Mouse (Mus musculus) embryonic facial prominence, embryonic 11.5 days (tissue): Measurements from ENCODE around the gene Ugt1a5. TPM values are rescaled to one million over a fixed set of nuclear protein-coding genes. Genes with fewer than 3 reads are reported as not detected.

ENCODE experiments used
- ATAC-seq: fragments of 200-750 bp; cut with Nextera tagmentation; replicated peaks from 2 replicates; pipeline ENCODE4 v1.8.0; 2017; ENCODE audit warnings: low read depth; ENCODE audit not compliant: insufficient number of reproducible peaks, low FRiP score, low TSS enrichment
- DNase-seq: peaks from one replicate; pipeline ENCODE4 v3.0.0-alpha.2; 2015; ENCODE audit warnings: low spot score
- H3K27ac ChIP-seq: fragments of 300-500 bp; sonication (generic); replicated peaks from 2 replicates; pipeline ENCODE4 v1.5.1; 2014; ENCODE audit warnings: mild to moderate bottlenecking, low read depth, low read length, control low read depth
- H3K27me3 ChIP-seq: fragments of 300-500 bp; sonication (generic); 2 replicates; pipeline ENCODE4 v1.6.1; 2014; ENCODE audit warnings: mild to moderate bottlenecking, low read length, moderate library complexity, mixed read lengths; ENCODE audit not compliant: control insufficient read depth, insufficient read depth
- H3K36me3 ChIP-seq: fragments of 300-500 bp; sonication (generic); replicated peaks from 2 replicates; pipeline ENCODE4 v1.6.1; 2014; ENCODE audit warnings: low read depth, mild to moderate bottlenecking, low read length, moderate library complexity, mixed read lengths; ENCODE audit not compliant: control insufficient read depth, insufficient read depth
- H3K4me1 ChIP-seq: fragments of 300-500 bp; sonication (generic); 2 replicates; pipeline ENCODE4 v1.6.1; 2014; ENCODE audit warnings: low read length, mixed read lengths; ENCODE audit not compliant: control insufficient read depth, insufficient read depth
- H3K4me2 ChIP-seq: fragments of 300-500 bp; sonication (generic); 2 replicates; pipeline ENCODE4 v1.6.1; 2014; ENCODE audit warnings: low read depth, mild to moderate bottlenecking, control low read depth, low read length, moderate library complexity
- H3K4me3 ChIP-seq: fragments of 300-500 bp; sonication (generic); 2 replicates; pipeline ENCODE4 v1.5.1; 2014; ENCODE audit warnings: low read depth, low read length, control low read depth
- H3K9ac ChIP-seq: fragments of 300-500 bp; sonication (generic); replicated peaks from 2 replicates; pipeline ENCODE4 v1.6.1; 2014; ENCODE audit warnings: mild to moderate bottlenecking, control low read depth, low read length
- H3K9me3 ChIP-seq: fragments of 300-500 bp; sonication (generic); replicated peaks from 2 replicates; pipeline ENCODE4 v1.6.1; 2016; ENCODE audit warnings: mild to moderate bottlenecking, low read length, inconsistent platforms, mixed read lengths; ENCODE audit not compliant: control insufficient read depth
- WGBS: fragments of 180-500 bp; shearing (Covaris S2); extraction: QIAGEN DNeasy Blood & Tissue Kit; methylation state at CpG from one replicate; pipeline ENCODE4 v1.1.7; 2014; 5-methylcytosine and 5-hydroxymethylcytosine counted together
- polyA plus RNA-seq: library from polyadenylated mRNA; unstranded; fragments of >200 nt; fragmentation: Nextera tagmentation; extraction: Ambion mirVana; gene quantifications from 2 replicates; pipeline ENCODE4 v1.2.1, GENCODE M21; 2014

The Ugt1a5 gene
- polyA plus RNA-seq, 1 experiment from 2014 or later = not detected

DNA sequence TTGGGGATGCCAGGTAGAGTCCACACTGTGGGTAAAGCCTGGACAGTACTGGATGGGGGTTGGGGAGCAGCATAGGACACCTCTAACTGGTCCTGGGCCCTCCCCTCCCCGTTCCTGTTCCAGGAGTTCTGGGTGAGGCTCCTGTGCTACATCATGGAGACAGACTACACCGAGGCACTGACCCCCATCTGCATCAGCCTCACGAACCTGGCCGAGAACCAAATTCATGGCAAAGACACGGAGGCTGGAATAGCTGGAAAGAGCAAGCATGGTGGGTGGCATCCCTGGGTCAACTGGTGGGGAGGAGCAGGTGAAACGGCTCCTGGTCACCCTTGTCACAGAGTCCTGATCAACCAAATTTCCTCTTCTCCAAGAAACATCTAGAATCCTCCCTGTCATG lies 73.0 kb downstream of the Ugt1a5 start:
- Histone ChIP-seq H3K4me1 (no peaks in the 10 kb centered on the region), H3K4me3 (no peak overlapping the region), H3K36me3 (no peaks in the 10 kb centered on the region), H3K27me3 (no peaks in the 10 kb centered on the region), H3K9me3 (peaks cover 88% of the 10 kb centered on the region), H3K4me2 (no peak overlapping the region), H3K9ac (no peak overlapping the region), H3K27ac (no peak overlapping the region)
- DNase-seq = no peak
- ATAC-seq = peak; percentile 12; the same call in 1 of the 2 replicates
- 79% methylated on average over 6 of the region's 6 CpGs for WGBS

- WGBS = 77% methylated on average over 5 of the region's 5 CpGs
- no peak overlapping the region for H3K9ac ChIP-seq
- H3K27ac ChIP-seq = no peak overlapping the region
- H3K4me1 ChIP-seq = no peaks in the 10 kb centered on the region
- H3K4me2 ChIP-seq = no peak overlapping the region
- no peaks in the 10 kb centered on the region for H3K36me3 ChIP-seq
- no peak for ATAC-seq
- DNase-seq = no peak
- H3K9me3 ChIP-seq = peaks cover 88% of the 10 kb centered on the region
- no peak overlapping the region for H3K4me3 ChIP-seq
- H3K27me3 ChIP-seq = no peaks in the 10 kb centered on the region
These were observed 74.3 kb downstream of the Ugt1a5 start for GRCm38 (mm10) chr1:88240072-88240471.

DNA sequence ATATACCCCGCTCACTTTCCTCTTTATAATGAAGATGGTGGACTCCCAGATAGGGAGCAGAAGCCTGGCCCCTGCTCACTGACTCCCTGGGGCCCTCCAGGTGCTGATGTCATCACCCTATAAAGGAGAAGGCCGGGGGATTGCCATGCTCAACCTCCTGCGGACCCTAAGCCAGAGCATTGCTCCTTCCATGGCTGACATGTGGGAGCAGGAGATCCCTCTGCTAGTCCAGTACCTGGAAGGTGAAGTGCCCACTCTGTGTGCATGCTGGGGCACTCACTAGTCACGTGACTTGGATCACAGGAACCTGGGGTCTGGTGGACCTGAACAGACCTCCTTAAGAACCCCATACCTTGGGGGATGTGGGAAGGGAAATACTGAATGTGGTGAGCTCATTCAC lies 74.8 kb downstream of the Ugt1a5 start:
- Histone ChIP-seq H3K27me3 (no peaks in the 10 kb centered on the region), H3K9me3 (peaks cover 88% of the 10 kb centered on the region), H3K4me2 (no peak overlapping the region), H3K36me3 (no peaks in the 10 kb centered on the region), H3K4me1 (no peaks in the 10 kb centered on the region), H3K27ac (no peak overlapping the region), H3K9ac (no peak overlapping the region), H3K4me3 (no peak overlapping the region)
- ATAC-seq (0 out of 2 replicates have a peak, but pooled peaks have one; percentile 3), DNase-seq (no peak)
- WGBS = 71% methylated on average over 4 of the region's 4 CpGs

DNA sequence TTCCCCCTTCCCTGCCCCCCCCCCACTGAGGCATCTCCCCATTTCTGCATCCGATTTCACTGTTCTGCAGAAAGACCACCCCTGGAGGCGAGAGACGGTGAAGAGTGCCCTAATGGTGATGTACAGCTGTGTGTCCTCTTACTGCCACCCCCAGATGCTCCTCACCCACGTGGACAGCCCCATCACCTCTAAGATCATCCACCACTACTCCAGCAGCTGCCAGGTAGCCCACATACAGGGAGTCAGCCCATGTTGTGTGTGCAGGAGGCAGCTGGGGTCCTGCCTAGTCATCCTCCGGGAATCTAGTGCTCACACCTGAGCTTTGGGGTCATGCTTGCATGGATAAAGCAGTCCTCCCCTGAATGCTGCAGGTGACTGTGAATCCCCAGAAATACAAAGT lies 78.0 kb downstream of the Ugt1a5 start:
- Histone ChIP-seq H3K36me3 (no peaks in the 10 kb centered on the region), H3K27ac (no peak overlapping the region), H3K4me3 (no peak overlapping the region), H3K9ac (no peak overlapping the region), H3K4me2 (no peak overlapping the region), H3K9me3 (peaks cover 92% of the 10 kb centered on the region), H3K4me1 (no peaks in the 10 kb centered on the region), H3K27me3 (no peaks in the 10 kb centered on the region)
- DNase-seq (no peak), ATAC-seq (no peak)
- 68% methylated on average over 5 of the region's 5 CpGs for WGBS

- H3K36me3 ChIP-seq = no peaks in the 10 kb centered on the region
- no peak overlapping the region for H3K27ac ChIP-seq
- no peak overlapping the region for H3K9ac ChIP-seq
- ATAC-seq (no peak), DNase-seq (no peak)
- H3K9me3 ChIP-seq = peaks cover 92% of the 10 kb centered on the region
- H3K27me3 ChIP-seq = no peaks in the 10 kb centered on the region
- H3K4me1 ChIP-seq = no peaks in the 10 kb centered on the region
- no peak overlapping the region for H3K4me2 ChIP-seq
- no peak overlapping the region for H3K4me3 ChIP-seq
- 76% methylated on average over 6 of the region's 6 CpGs for WGBS
These were observed 80.1 kb downstream of the Ugt1a5 start for GRCm38 (mm10) chr1:88245881-88246280.

DNA sequence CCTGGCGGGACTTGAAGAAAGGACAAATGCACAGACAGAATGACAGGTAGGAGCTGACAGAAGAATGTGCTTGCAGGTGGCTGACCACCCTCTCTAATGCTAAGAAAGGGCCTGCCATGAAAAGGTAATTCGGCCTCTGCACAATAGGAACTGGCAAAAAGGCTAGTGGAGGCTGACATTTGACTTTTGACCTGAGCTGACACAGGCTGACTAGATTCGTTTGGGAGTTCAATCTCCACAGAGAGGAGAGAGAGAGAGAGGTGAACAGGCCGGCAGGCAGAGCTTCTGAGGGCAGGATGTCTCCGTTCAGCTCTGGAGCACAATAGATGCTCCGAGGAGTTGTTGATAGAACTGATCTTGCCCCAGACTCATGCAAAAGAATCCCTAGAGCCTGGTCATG lies 80.6 kb downstream of the Ugt1a5 start:
- DNase-seq (no peak), ATAC-seq (no peak)
- no peak overlapping the region for H3K4me2 ChIP-seq
- WGBS = 47% methylated on average over 6 of the region's 6 CpGs
- no peak overlapping the region for H3K27ac ChIP-seq
- H3K4me3 ChIP-seq = no peak overlapping the region
- H3K36me3 ChIP-seq = no peaks in the 10 kb centered on the region
- H3K9me3 ChIP-seq = peaks cover 92% of the 10 kb centered on the region
- no peaks in the 10 kb centered on the region for H3K4me1 ChIP-seq
- H3K9ac ChIP-seq = no peak overlapping the region
- H3K27me3 ChIP-seq = no peaks in the 10 kb centered on the region

DNA sequence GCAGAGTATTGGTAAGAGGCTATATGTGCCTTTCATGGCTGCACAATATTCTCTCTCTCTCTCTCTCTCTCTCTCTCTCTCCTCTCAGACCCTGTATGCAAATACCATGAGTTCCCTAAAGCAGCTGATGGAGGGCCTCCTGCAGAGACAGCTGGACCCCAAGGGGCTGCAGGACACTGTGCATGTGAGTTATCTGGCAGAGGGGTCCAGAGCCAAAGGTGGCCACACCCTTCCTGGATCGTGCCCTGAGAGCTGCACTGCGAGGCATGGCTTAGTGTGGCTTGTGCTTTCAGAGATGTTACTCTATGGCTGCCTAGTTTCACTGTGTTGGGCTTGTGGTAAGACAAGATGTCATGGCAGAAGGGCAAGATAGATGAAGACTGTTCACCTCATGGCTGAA lies 81.8 kb downstream of the Ugt1a5 start:
- ATAC-seq = no peak

DNA sequence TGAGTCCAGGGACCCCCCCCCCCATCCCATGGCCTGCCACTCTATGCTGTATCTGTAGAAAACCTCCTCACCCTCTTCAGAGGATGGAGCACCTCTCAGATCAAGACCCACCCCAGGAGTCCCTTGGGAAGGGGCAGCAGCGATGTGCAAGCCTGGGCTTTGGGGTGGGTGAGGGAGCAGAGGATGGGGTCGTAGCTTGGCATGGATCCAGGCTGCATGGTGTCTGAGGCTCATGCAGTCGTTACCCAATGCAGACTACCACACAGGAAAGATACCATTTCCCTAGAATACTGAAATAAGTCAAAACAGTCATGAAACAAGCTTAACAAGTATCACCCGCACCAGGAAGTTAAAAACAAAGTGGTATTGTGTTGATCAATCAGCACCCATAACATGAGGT lies 82.8 kb downstream of the Ugt1a5 start:
- 69% methylated on average over 4 of the region's 4 CpGs for WGBS

More for the DNA sequence above, 81.8 kb downstream of the Ugt1a5 start:
- DNase-seq = no peak
- H3K36me3 ChIP-seq = no peaks in the 10 kb centered on the region
- H3K27me3 ChIP-seq = no peaks in the 10 kb centered on the region
- H3K27ac ChIP-seq = no peak overlapping the region
- H3K4me1 ChIP-seq = no peaks in the 10 kb centered on the region
- no peak overlapping the region for H3K4me2 ChIP-seq
- 56% methylated on average over 2 of the region's 2 CpGs for WGBS
- no peak overlapping the region for H3K4me3 ChIP-seq
- H3K9ac ChIP-seq = no peak overlapping the region
- peaks cover 94% of the 10 kb centered on the region for H3K9me3 ChIP-seq

More for the DNA sequence above, 82.8 kb downstream of the Ugt1a5 start:
- Histone ChIP-seq H3K36me3 (no peaks in the 10 kb centered on the region), H3K27me3 (no peaks in the 10 kb centered on the region), H3K27ac (no peak overlapping the region), H3K9me3 (peaks cover 92% of the 10 kb centered on the region), H3K9ac (no peak overlapping the region), H3K4me2 (no peak overlapping the region), H3K4me1 (no peaks in the 10 kb centered on the region), H3K4me3 (no peak overlapping the region)
- DNase-seq (no peak), ATAC-seq (no peak)
